Mouse (Mus musculus): ENCODE results near the gene Nfyb. TPM values are rescaled to one million over a fixed set of nuclear protein-coding genes. Genes with fewer than 3 reads are reported as not detected.

The Nfyb gene
- total and polyA plus RNA-seq, 3 experiments = 24.0 to 39.6 (median 26.6) TPM

DNA sequence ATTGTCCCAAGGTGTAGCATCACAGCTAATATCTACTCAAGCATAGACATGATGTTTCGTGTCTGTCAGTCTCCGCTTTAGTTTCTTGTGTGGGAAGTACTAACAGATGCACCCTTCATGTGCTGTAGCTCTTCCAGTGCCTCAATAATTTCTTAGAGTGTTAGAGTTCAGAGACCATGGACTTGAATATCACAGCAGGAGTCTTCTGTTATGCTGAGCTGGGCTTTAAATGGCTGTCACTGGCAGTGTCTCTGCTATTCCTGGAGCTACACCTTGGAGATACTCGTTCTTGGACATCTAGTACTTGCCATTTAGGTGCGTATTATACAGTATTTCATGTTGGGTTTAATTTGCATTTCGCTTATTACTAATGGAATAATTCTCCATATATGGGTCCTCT lies 18.6 kb downstream of the Nfyb start:
- no peak overlapping the region for H3K4me3 ChIP-seq (replicated peaks in 1 of 3; ENCODE audit: low read depth in 2 of 3, low read length in 2 of 3, poor library complexity in 1 of 3)
- no peak for DNase-seq (ENCODE audit: extremely low read depth)
- 0 out of 4 replicates have a peak, but pooled peaks cover 0 to 5% of the 10 kb centered on the region in 2 experiments for H3K4me1 ChIP-seq (ENCODE audit: control insufficient read depth in 1 of 2, insufficient read depth in 2 of 2)
- no peaks in the 10 kb centered on the region for H3K9me3 ChIP-seq (replicated peaks; ENCODE audit: low read length)
- no peak overlapping the region for H3K27ac ChIP-seq (ENCODE audit: insufficient read depth, low read depth)
- H3K9ac ChIP-seq (ENCODE audit: insufficient read depth, low read depth) = no peak overlapping the region
- TF ChIP-seq KAT2A (IDR thresholded peaks at IDR 0.05; ENCODE audit: insufficient replicate concordance, low read length) (no peak), POLR2AphosphoS2 (IDR thresholded peaks at IDR 0.05; ENCODE audit: low read depth, low read length) (no peak), JUN (IDR thresholded peaks at IDR 0.05; ENCODE audit: insufficient read depth, low read depth, low read length) (no peak), CHD2 (IDR thresholded peaks at IDR 0.05; ENCODE audit: low read length) (no peak), ZMIZ1 (IDR thresholded peaks at IDR 0.05; ENCODE audit: low read depth, low read length) (no peak), TCF12 (IDR thresholded peaks at IDR 0.05; ENCODE audit: low read depth, low read length) (no peak), MAX (IDR thresholded peaks at IDR 0.05; ENCODE audit: low read length) (no peak), CHD1 (IDR thresholded peaks at IDR 0.05; ENCODE audit: low read depth, low read length) (no peak), POLR2A (IDR thresholded peaks at IDR 0.05; ENCODE audit: low read depth, low read length) (no peak), EP300 (IDR thresholded peaks at IDR 0.05; ENCODE audit: low read length) (no peak), MAFK (IDR thresholded peaks at IDR 0.05; ENCODE audit: insufficient replicate concordance, low read length) (no peak), SMC3 (IDR thresholded peaks at IDR 0.05; ENCODE audit: low read depth, low read length) (no peak), SIN3A (IDR thresholded peaks at IDR 0.05; ENCODE audit: low read length) (no peak), NELFE (IDR thresholded peaks at IDR 0.05; ENCODE audit: low read depth, low read length) (no peak), JUND (conservative IDR thresholded peaks at IDR 0.05; ENCODE audit: low read depth, low read length) (no peak), ELF1 (IDR thresholded peaks at IDR 0.05; ENCODE audit: low read depth, low read length) (no peak), NRF1 (IDR thresholded peaks at IDR 0.05; ENCODE audit: low read depth, low read length) (no peak), RCOR1 (conservative IDR thresholded peaks at IDR 0.05; ENCODE audit: low read depth, low read length) (no peak), BHLHE40 (IDR thresholded peaks at IDR 0.05; ENCODE audit: low read depth, low read length) (no peak), IRF4 (IDR thresholded peaks at IDR 0.05; ENCODE audit: low read depth, low read length) (no peak)
- peaks cover 50 to 81% of the 10 kb centered on the region in 2 experiments for H3K36me3 ChIP-seq (replicated peaks in 1 of 2; ENCODE audit: control insufficient read depth in 1 of 2, insufficient read depth in 1 of 2, low read length in 1 of 2)
- no peaks in the 10 kb centered on the region for H3K27me3 ChIP-seq (replicated peaks)
- no peak overlapping the region for H3K4me2 ChIP-seq (ENCODE audit: insufficient read depth, low read depth, poor library complexity, severe bottlenecking)
- in situ Hi-C loops (cut with MboI; ENCODE audit: low pct_ligation_motif_present, low pct_unique_long_range_greater_than_20kb, low sequenced_read_pairs) (no loop called here), dilution Hi-C loops (cut with MboI; ENCODE audit: extremely low pct_ligation_motif_present, extremely low pct_unique_long_range_greater_than_20kb, low sequenced_read_pairs) (no loop called here)
- H3K79me2 ChIP-seq (replicated peaks; ENCODE audit: control insufficient read depth, extremely low read depth, insufficient read depth, poor library complexity, severe bottlenecking) = 0 out of 2 replicates have a peak, but pooled peaks cover 2% of the 10 kb centered on the region

DNA sequence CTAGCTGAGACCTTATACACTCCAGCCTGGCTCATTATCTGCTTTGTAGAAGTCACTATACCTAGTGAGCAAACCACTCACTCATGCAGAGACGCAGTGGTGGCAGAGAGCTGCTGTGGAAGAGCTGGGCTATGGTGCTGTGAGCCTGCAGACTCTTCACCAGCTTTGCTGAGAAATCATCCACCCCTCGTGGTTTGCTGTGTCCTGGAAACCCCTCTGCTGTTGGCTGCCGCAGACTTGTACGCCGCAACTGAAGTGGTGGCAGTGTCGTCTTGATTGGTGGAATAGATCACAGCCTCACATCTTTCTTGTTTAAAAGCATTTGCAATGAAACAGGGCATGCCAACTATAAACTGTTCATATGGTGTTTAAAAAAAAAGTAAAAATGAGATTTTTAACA lies 19.6 kb downstream of the Nfyb start:
- in situ Hi-C loops (cut with MboI; ENCODE audit: low pct_ligation_motif_present, low pct_unique_long_range_greater_than_20kb, low sequenced_read_pairs) = no loop called here
- Histone ChIP-seq H3K9ac (ENCODE audit: insufficient read depth, low read depth) (no peak overlapping the region), H3K36me3 (replicated peaks in 1 of 2; ENCODE audit: control insufficient read depth in 1 of 2, insufficient read depth in 1 of 2, low read length in 1 of 2) (peaks cover 51 to 80% of the 10 kb centered on the region in 2 experiments), H3K27me3 (replicated peaks) (no peaks in the 10 kb centered on the region), H3K4me1 (ENCODE audit: control insufficient read depth in 1 of 2, insufficient read depth in 2 of 2) (0 out of 4 replicates have a peak, but pooled peaks cover 0 to 5% of the 10 kb centered on the region in 2 experiments), H3K9me3 (replicated peaks; ENCODE audit: low read length) (no peaks in the 10 kb centered on the region), H3K4me3 (replicated peaks in 1 of 3; ENCODE audit: low read depth in 2 of 3, low read length in 2 of 3, poor library complexity in 1 of 3) (no peak overlapping the region), H3K4me2 (ENCODE audit: insufficient read depth, low read depth, poor library complexity, severe bottlenecking) (no peak overlapping the region), H3K27ac (ENCODE audit: insufficient read depth, low read depth) (no peak overlapping the region), H3K79me2 (replicated peaks; ENCODE audit: control insufficient read depth, extremely low read depth, insufficient read depth, poor library complexity, severe bottlenecking) (0 out of 2 replicates have a peak, but pooled peaks cover 2% of the 10 kb centered on the region)
- dilution Hi-C loops (cut with MboI; ENCODE audit: extremely low pct_ligation_motif_present, extremely low pct_unique_long_range_greater_than_20kb, low sequenced_read_pairs) = no loop called here
- no peak for TF ChIP-seq PAX5 (IDR thresholded peaks at IDR 0.05; ENCODE audit: low read length)
- TF ChIP-seq ELF1 (IDR thresholded peaks at IDR 0.05; ENCODE audit: low read depth, low read length) = no peak
- TF ChIP-seq BHLHE40 (IDR thresholded peaks at IDR 0.05; ENCODE audit: low read depth, low read length) = no peak
- no peak for TF ChIP-seq TCF12 (IDR thresholded peaks at IDR 0.05; ENCODE audit: low read depth, low read length)
- TF ChIP-seq ZMIZ1 (IDR thresholded peaks at IDR 0.05; ENCODE audit: low read depth, low read length) = no peak
- no peak for TF ChIP-seq KAT2A (IDR thresholded peaks at IDR 0.05; ENCODE audit: insufficient replicate concordance, low read length)
- no peak for TF ChIP-seq MAFK (IDR thresholded peaks at IDR 0.05; ENCODE audit: insufficient replicate concordance, low read length)
- no peak for TF ChIP-seq CHD2 (IDR thresholded peaks at IDR 0.05; ENCODE audit: low read length)
- no peak for TF ChIP-seq EP300 (IDR thresholded peaks at IDR 0.05; ENCODE audit: low read length)
- TF ChIP-seq USF2 (conservative IDR thresholded peaks at IDR 0.05; ENCODE audit: low read depth, low read length) = no peak
- TF ChIP-seq CHD1 (IDR thresholded peaks at IDR 0.05; ENCODE audit: low read depth, low read length) = no peak
- no peak for TF ChIP-seq ZKSCAN1 (IDR thresholded peaks at IDR 0.05; ENCODE audit: borderline replicate concordance, low read depth, low read length)
- no peak for TF ChIP-seq ZNF384 (IDR thresholded peaks at IDR 0.05; ENCODE audit: low read depth, low read length)
- TF ChIP-seq MYC (IDR thresholded peaks at IDR 0.05; ENCODE audit: low read depth, low read length) = no peak
- TF ChIP-seq ZC3H11A (IDR thresholded peaks at IDR 0.05; ENCODE audit: low read depth, low read length) = no peak
- no peak for TF ChIP-seq ETS1 (conservative IDR thresholded peaks at IDR 0.05; ENCODE audit: low read depth, low read length)
- no peak for TF ChIP-seq NELFE (IDR thresholded peaks at IDR 0.05; ENCODE audit: low read depth, low read length)
- no peak for TF ChIP-seq IRF4 (IDR thresholded peaks at IDR 0.05; ENCODE audit: low read depth, low read length)
- no peak for DNase-seq (ENCODE audit: extremely low read depth)

All from CH12.LX (cell line).